Mouse (Mus musculus): Measurements from ENCODE around the gene Dnaic1. TPM values are rescaled to one million over a fixed set of nuclear protein-coding genes. Genes with fewer than 3 reads are reported as not detected.
A peak's percentile ranks its signal among the peaks of the same experiment; 100 is the strongest.

Gene Dnaic1
- polyA plus RNA-seq, 1 experiment from 2014 or later = 3.7 TPM

DNA sequence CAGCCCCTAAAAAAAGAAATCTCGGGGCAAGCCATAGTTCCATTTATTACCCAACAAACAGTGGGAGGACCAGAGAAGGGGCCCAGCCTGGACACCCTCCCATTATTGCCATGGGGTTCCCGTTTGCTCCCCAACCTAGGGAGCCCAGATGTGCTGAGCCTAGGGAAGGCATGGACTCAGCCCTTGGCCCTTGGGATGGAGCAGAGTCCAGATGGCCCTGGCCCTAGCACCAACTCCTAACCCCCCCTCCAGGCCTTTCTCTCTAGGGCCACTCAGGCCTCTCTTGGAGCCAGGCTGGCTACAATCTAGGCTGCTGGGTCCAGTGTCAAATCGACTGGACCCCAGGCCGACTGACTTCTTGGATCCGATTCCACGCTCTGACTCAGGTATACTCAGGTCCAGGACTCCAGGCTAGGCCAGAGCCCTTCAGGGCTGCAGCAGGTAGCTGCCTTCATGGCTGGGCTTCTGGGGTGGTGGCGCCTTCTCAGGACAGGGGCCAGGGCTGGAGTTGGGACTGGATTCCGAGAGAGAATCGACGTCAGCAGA lies 68.7 kb downstream of the Dnaic1 start:
- WGBS = 88% methylated on average over 10 of the region's 10 CpGs
- ATAC-seq (ENCODE audit: insufficient read depth, low FRiP score, low read depth) = no peak

DNA sequence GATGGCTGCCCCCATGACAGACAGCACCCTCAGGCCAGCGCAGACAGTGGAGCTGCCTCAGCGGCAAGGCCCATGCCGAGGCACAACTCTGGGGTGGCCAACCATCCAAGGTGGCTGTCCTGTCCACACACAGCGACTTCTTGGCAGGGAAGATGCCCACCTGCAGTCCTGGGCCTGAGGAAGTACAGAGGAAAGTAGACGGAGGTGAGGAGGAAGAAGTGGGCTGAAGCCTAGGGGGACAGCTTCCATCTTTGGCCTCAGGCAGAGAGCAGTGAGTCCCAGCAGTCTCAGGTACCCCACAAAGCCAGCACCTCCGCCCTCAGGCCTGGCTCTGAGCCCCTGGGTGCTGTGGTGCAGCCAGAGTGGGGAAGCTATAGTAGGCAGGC lies 69.2 kb downstream of the Dnaic1 start:
- Histone ChIP-seq H3K27me3 (replicated peaks) (peaks cover 7% of the 10 kb centered on the region), H3K27ac (no peak overlapping the region), H3K4me2 (peak overlapping the region; percentile 86), H3K36me3 (no peaks in the 10 kb centered on the region), H3K4me3 (replicated peaks) (peak overlapping the region; percentile 57), H3K9me3 (no peaks in the 10 kb centered on the region), H3K9ac (no peak overlapping the region), H3K4me1 (0 out of 2 replicates have a peak, but pooled peaks cover 14% of the 10 kb centered on the region)
- no peak for ATAC-seq (ENCODE audit: insufficient read depth, low FRiP score, low read depth)
- WGBS = 90% methylated on average over 6 of the region's 6 CpGs

More for the DNA sequence above, 68.7 kb downstream of the Dnaic1 start:
- Histone ChIP-seq H3K4me3 (replicated peaks) (no peak overlapping the region), H3K9ac (no peak overlapping the region), H3K36me3 (no peaks in the 10 kb centered on the region), H3K9me3 (no peaks in the 10 kb centered on the region), H3K27me3 (replicated peaks) (peaks cover 7% of the 10 kb centered on the region), H3K27ac (no peak overlapping the region), H3K4me1 (0 out of 2 replicates have a peak, but pooled peaks cover 14% of the 10 kb centered on the region), H3K4me2 (no peak overlapping the region)

- no peak for ATAC-seq (ENCODE audit: insufficient read depth, low FRiP score, low read depth)
Measured at GRCm38 (mm10) chr4:41639214-41639841, 69.8 kb downstream of the Dnaic1 start.

GRCm38 (mm10) chr4:41639913-41640507 lies 70.4 kb downstream of the Dnaic1 start, which contains the start of gene Enho:
Gene Enho, minus strand, starts transcription at chr4:41640324.
- Histone ChIP-seq H3K4me1 (0 out of 2 replicates have a peak, but pooled peaks cover 14% of the 10 kb centered on the region), H3K9ac (peak within 1 kb of the TSS; percentile 58), H3K27ac (peak within 1 kb of the TSS; percentile 73), H3K4me3 (replicated peaks) (peak within 1 kb of the TSS; percentile 57), H3K9me3 (no peaks in the 10 kb centered on the region), H3K36me3 (no peaks in the 10 kb centered on the region), H3K27me3 (replicated peaks) (peaks cover 7% of the 10 kb centered on the region), H3K4me2 (peak within 1 kb of the TSS; percentile 86)
- WGBS = under 1% methylated on average over 69 of the region's 74 CpGs
- peak; percentile 89 for ATAC-seq (ENCODE audit: insufficient read depth, low FRiP score, low read depth)

More at GRCm38 (mm10) chr4:41639214-41639841, 69.8 kb downstream of the Dnaic1 start:
- Histone ChIP-seq H3K9me3 (no peaks in the 10 kb centered on the region), H3K4me1 (0 out of 2 replicates have a peak, but pooled peaks cover 14% of the 10 kb centered on the region), H3K9ac (peak overlapping the region; percentile 58), H3K27ac (peak overlapping the region; percentile 73; the same call in 1 of the 2 replicates), H3K4me2 (peak overlapping the region; percentile 86), H3K36me3 (no peaks in the 10 kb centered on the region), H3K27me3 (replicated peaks) (peaks cover 7% of the 10 kb centered on the region), H3K4me3 (replicated peaks) (peak overlapping the region; percentile 57)
- 19% methylated on average over 10 of the region's 10 CpGs for WGBS

DNA sequence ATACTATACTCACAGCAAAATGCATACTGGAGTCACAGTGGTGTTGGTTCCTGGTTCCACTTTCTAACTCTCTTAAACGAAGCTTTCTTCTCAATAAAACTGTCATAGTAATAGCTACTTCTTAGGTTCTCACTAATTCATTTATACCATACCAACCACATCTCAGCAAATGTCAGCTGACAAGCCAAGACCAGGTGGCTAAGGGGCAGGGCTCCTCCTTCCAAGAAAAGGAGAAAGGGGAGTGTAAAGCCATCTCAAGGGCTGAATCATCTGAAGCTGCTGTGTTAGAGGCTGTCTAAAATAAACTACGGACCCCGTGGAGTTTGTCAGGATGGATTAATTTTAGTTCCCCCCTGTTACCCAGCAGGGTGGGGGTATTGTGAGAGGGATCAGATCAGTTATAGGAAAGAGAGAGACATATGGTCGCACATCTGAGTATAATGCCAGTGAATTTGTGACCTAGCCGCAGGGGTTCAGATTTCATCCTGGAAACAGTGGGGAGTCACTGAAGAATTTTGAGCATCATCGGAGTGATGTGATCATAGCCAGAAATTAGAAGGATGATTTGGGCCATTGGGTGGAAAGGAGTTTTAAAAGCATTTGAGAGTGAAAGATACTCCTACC lies 71.7 kb downstream of the Dnaic1 start:
- Histone ChIP-seq H3K9ac (no peak overlapping the region), H3K27me3 (replicated peaks) (peaks cover 7% of the 10 kb centered on the region), H3K9me3 (no peaks in the 10 kb centered on the region), H3K4me1 (0 out of 2 replicates have a peak, but pooled peaks cover 12% of the 10 kb centered on the region), H3K4me2 (no peak overlapping the region), H3K36me3 (no peaks in the 10 kb centered on the region), H3K4me3 (replicated peaks) (no peak overlapping the region), H3K27ac (no peak overlapping the region)
- ATAC-seq (ENCODE audit: insufficient read depth, low FRiP score, low read depth) = no peak
- 79% methylated on average over 6 of the region's 6 CpGs for WGBS

- no peak for ATAC-seq (ENCODE audit: insufficient read depth, low FRiP score, low read depth)
- no peak overlapping the region for H3K4me2 ChIP-seq
Measured at GRCm38 (mm10) chr4:41645488-41645887, 75.9 kb downstream of the Dnaic1 start.

DNA sequence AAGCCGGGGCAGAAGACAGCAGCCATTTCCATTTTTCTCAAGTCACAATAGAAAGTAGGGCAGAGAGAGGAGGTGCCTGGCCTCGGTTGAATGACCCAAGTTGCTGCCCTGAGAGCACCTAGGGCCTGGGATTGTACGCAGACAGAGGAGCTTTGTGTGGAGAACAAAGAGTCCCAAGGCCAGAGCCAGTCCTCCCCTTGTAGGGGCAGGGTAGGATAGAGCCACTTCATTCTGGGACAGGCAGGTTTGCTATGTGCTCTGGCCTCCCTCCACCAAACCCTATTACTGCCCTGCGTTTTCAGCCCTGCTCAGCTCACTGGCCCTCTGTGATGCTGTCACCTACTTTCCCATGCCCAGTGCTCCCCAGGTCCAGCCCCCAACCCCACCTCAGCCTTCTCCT lies 78.6 kb downstream of the Dnaic1 start:
- WGBS = 49% methylated on average over 4 of the region's 4 CpGs
- Histone ChIP-seq H3K4me2 (no peak overlapping the region), H3K27me3 (replicated peaks) (no peaks in the 10 kb centered on the region), H3K9ac (no peak overlapping the region), H3K4me3 (replicated peaks) (no peak overlapping the region), H3K9me3 (no peaks in the 10 kb centered on the region), H3K36me3 (no peaks in the 10 kb centered on the region), H3K27ac (no peak overlapping the region), H3K4me1 (no peaks in the 10 kb centered on the region)
- ATAC-seq (ENCODE audit: insufficient read depth, low FRiP score, low read depth) = no peak

More at GRCm38 (mm10) chr4:41645488-41645887, 75.9 kb downstream of the Dnaic1 start:
- Histone ChIP-seq H3K36me3 (no peaks in the 10 kb centered on the region), H3K4me1 (no peaks in the 10 kb centered on the region), H3K4me3 (replicated peaks) (no peak overlapping the region), H3K27me3 (replicated peaks) (no peaks in the 10 kb centered on the region), H3K27ac (no peak overlapping the region), H3K9me3 (no peaks in the 10 kb centered on the region), H3K9ac (no peak overlapping the region)
- 24% methylated on average over 5 of the region's 5 CpGs for WGBS

DNA sequence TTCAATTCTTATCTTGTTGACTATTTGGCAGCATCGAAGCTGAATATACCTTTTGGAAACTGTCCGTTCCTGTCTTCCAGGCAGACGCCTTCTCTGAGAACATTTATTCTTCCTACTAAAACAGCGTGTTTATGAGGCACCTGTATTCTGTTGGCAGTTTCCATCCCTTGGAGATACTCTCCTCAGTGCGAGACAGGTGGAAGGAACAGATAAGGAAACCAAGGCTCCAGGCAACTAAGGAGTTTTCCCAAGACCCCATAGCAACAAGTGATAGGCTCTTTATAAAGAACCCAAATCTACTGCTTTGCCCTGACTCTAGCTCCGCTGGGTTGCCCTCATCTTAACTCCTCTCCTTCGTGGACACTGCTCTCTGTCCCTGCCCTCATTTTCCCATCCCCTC lies 79.1 kb downstream of the Dnaic1 start:
- H3K4me1 ChIP-seq = no peaks in the 10 kb centered on the region
- H3K36me3 ChIP-seq = no peaks in the 10 kb centered on the region
- ATAC-seq (ENCODE audit: insufficient read depth, low FRiP score, low read depth) = no peak; the same call in 1 of the 2 replicates
- WGBS = 66% methylated on average over 7 of the region's 7 CpGs
- no peaks in the 10 kb centered on the region for H3K9me3 ChIP-seq
- no peak overlapping the region for H3K4me2 ChIP-seq
- no peak overlapping the region for H3K9ac ChIP-seq
- H3K27ac ChIP-seq = no peak overlapping the region
- H3K4me3 ChIP-seq (replicated peaks) = no peak overlapping the region
- no peaks in the 10 kb centered on the region for H3K27me3 ChIP-seq (replicated peaks)

DNA sequence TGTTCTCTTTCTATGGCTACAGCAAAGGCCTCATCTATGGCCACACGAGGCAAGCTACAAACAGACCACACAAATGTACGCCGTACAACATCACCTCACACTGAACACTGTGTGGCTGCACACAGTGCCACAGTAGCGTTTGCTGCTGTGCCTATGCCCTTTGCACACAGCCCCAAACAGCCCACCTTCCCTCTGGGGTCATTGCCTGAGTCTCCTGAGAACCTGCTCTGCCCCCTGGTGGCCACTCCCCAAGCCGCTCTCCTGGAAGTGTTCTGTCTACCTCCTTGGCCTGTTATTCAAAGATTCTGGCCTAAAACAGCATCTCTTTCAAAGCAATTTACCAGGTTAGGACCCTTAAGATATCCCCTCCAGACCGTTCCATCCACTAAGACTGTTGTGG lies 83.7 kb downstream of the Dnaic1 start:
- ATAC-seq (ENCODE audit: insufficient read depth, low FRiP score, low read depth) = no peak
- Histone ChIP-seq H3K9ac (no peak overlapping the region), H3K27ac (no peak overlapping the region), H3K4me1 (no peaks in the 10 kb centered on the region), H3K4me3 (replicated peaks) (no peak overlapping the region), H3K27me3 (replicated peaks) (no peaks in the 10 kb centered on the region), H3K4me2 (no peak overlapping the region), H3K36me3 (no peaks in the 10 kb centered on the region), H3K9me3 (no peaks in the 10 kb centered on the region)
- 43% methylated on average over 6 of the region's 6 CpGs for WGBS

- Histone ChIP-seq H3K9me3 (no peaks in the 10 kb centered on the region), H3K27me3 (replicated peaks) (no peaks in the 10 kb centered on the region), H3K9ac (no peak overlapping the region), H3K4me2 (no peak overlapping the region), H3K36me3 (no peaks in the 10 kb centered on the region), H3K4me1 (no peaks in the 10 kb centered on the region), H3K4me3 (replicated peaks) (no peak overlapping the region), H3K27ac (no peak overlapping the region)
- WGBS = 67% methylated on average over 6 of the region's 6 CpGs
- ATAC-seq (ENCODE audit: insufficient read depth, low FRiP score, low read depth) = no peak
Measured at GRCm38 (mm10) chr4:41653730-41654129, 84.2 kb downstream of the Dnaic1 start.

GRCm38 (mm10) chr4:41654217-41654616 lies 84.6 kb downstream of the Dnaic1 start:
- Histone ChIP-seq H3K27ac (no peak overlapping the region), H3K4me2 (no peak overlapping the region), H3K4me3 (replicated peaks) (no peak overlapping the region), H3K4me1 (no peaks in the 10 kb centered on the region), H3K9me3 (no peaks in the 10 kb centered on the region), H3K27me3 (replicated peaks) (no peaks in the 10 kb centered on the region), H3K9ac (no peak overlapping the region), H3K36me3 (no peaks in the 10 kb centered on the region)
- WGBS = 15% methylated on average over 7 of the region's 7 CpGs
- no peak for ATAC-seq (ENCODE audit: insufficient read depth, low FRiP score, low read depth)

DNA sequence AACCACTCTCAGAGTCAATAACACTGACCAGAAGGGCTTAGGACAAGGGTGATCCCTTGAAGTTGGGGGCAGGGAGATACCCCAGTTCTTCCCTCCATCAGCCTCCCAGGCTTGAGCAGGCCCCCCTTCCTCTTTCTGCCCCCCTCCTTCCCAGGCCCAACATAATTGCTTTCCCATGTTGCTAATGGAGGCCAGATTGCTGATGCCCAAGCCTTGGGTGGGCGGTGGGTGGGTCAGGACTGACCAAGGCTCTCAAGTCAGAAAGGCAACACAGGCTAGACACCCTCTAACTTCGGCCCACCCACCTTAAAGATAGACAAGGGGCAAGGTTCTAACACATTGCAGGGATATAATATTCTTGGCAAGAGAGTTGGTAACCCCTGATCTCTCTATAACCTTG lies 86.0 kb downstream of the Dnaic1 start:
- Histone ChIP-seq H3K27ac (no peak overlapping the region), H3K4me3 (replicated peaks) (no peak overlapping the region), H3K9ac (no peak overlapping the region), H3K36me3 (no peaks in the 10 kb centered on the region), H3K9me3 (no peaks in the 10 kb centered on the region), H3K27me3 (replicated peaks) (no peaks in the 10 kb centered on the region), H3K4me1 (0 out of 2 replicates have a peak, but pooled peaks cover under 1% of the 10 kb centered on the region), H3K4me2 (no peak overlapping the region)
- 88% methylated on average over 2 of the region's 2 CpGs for WGBS
- no peak for ATAC-seq (ENCODE audit: insufficient read depth, low FRiP score, low read depth)

Measured in stomach, embryonic 15.5 days (tissue).